Mouse (Mus musculus) retina, adult 2 months (tissue): ENCODE data around the gene Capzb.

Experiments used
- DNase-seq: peaks from one replicate; pipeline ENCODE4 v3.0.0-alpha.2; 2012; ENCODE audit warnings: low read depth, low spot score

Gene Capzb

GRCm38 (mm10) chr4:139234261-139234660 lies 41.6 kb downstream of the Capzb start:
- DNase-seq: no peak

DNA sequence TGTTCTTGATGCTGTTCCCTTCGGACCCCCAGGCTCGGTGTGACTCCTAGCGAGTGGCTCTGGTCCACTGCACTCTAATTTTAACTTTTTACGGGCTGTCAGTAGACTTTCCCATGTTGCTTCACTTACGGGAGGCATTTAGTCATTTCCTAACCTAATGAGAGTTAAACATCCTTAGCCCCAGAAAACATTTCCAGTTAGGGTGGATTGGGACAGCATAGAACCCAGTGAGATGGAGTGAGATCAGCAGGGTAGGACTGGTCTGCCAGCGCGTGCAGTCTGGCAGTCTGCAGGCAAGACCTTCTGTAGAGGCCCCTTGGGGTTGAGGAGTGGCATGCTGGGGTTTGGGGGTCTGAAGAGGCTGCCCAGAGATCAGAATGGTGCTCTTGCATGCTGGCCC lies 42.9 kb downstream of the Capzb start:
- DNase-seq: no peak

DNA sequence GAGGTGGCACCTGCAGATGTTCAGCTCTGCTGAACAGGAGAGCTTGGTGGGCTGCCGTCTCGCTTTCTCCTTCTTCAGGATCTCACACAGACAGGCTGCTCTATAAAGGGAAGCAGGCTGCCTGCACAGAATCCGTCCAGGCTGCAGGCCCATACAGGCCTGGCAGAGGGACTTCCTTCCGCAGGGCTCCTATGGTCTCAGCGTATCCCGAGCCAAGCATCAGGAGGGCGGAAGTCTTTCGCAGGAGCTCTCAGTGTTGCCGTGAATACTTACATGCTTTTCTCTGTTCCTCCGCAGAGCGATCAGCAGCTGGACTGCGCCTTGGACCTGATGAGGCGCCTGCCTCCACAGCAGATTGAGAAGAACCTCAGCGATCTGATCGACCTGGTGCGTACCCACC lies 45.9 kb downstream of the Capzb start:
- DNase-seq: no peak

- DNase-seq: no peak
Observed at GRCm38 (mm10) chr4:139240334-139240733, 47.6 kb downstream of the Capzb start.

DNA sequence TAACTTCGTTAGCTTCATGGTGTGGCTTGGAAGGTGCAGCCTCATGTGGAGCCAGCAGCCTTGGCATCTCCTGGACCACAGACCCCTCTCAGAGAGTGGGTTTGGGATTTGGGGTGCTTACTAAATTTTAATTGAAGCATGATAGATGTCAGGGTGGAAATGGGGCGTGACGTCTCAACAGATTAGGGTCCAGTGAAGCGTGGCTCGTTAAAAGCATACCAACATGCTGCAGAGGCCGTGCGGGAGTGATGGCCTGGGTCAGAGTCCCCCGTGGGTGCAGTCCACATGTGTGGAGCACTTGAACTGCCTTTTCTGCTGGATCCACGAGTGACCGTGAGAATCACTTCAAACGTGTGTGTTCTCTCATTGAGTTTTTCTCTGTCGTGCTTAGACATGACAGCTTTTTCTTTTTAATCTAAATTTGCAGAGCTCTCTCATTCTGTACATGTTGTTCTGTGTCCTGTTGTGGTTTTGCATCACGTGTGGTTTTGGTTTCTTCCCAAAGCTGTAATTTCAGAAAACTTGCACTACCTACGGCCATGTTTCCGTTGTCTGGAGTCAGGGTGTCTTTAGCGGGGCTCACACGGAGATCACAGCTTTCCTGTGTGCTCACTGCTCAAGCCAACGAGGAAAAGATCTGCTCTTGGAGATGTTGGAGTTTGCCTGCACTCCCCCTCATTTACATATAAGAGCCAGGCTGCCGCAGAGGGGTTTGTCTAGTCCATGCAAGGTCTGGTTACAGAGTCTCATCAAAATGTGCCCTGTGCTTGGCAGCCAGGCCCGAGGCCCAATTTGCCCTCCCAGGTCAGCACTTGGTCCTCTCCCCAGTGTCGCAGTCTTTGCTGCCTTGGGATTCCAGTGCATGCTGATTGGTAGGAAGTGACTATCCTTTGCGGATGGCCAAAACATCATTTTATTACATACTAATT lies 49.2 kb downstream of the Capzb start:
- DNase-seq: no peak

- DNase-seq: no peak
Observed at GRCm38 (mm10) chr4:139242607-139242955, 49.9 kb downstream of the Capzb start.

DNA sequence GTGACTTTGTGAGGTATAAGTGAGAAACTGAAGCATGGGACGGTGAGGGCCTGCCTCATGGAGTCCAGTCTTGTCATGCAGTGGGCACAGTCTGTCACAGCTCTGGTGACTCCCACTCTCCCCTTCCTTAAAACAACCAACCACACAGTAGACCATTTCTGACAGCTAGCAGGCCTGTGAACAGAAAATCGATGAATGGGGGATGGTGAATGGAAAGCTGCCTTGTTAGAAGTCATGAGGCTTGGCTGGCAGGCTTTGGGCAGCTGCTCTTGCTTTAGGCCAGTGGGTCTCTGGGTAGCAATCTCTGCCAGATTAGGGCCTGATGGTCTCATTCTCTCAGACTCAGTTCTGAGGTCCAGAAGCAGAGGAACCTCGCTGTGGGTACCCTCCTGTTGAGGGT lies 51.5 kb downstream of the Capzb start:
- DNase-seq: no peak

DNA sequence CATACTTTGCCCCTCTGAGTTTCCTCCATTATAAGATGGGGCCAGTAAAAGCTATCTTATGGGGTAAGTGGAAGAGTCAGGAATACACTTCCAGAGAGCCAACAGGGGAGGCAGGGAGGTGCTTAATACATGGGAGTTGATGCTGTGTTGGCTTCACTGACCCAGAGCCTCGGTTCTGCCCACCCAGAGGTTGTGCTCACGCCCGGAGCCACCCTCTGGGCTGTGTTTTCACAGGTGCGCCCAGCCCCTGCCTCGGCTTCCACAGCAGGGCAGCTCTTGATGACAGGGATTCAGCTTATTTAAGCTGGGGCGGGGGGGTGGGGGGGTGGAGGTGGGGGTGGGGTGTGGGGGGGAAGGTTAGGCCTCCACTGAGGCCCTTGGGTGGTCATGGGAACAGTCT lies 52.1 kb downstream of the Capzb start:
- no peak for DNase-seq

DNA sequence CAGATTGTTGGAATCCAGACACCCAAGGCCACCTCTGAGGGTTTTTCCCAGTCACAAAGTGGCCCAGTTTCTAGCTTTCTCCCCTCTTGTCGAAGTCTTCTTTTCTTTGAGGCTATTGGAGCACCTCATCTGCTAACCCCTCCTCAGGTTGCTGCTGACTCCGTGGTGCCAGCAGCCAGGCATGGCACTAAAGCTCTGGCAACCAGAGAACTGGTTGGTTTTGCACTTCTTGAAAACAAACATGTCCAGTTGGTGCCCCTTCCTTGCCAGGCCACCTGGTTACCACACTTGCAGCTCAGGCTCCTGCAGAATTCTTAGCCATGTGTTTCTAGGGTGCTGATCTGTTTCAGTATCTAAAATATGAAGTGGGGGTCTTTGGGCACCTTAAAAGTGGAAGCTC lies 52.8 kb downstream of the Capzb start:
- no peak for DNase-seq

DNA sequence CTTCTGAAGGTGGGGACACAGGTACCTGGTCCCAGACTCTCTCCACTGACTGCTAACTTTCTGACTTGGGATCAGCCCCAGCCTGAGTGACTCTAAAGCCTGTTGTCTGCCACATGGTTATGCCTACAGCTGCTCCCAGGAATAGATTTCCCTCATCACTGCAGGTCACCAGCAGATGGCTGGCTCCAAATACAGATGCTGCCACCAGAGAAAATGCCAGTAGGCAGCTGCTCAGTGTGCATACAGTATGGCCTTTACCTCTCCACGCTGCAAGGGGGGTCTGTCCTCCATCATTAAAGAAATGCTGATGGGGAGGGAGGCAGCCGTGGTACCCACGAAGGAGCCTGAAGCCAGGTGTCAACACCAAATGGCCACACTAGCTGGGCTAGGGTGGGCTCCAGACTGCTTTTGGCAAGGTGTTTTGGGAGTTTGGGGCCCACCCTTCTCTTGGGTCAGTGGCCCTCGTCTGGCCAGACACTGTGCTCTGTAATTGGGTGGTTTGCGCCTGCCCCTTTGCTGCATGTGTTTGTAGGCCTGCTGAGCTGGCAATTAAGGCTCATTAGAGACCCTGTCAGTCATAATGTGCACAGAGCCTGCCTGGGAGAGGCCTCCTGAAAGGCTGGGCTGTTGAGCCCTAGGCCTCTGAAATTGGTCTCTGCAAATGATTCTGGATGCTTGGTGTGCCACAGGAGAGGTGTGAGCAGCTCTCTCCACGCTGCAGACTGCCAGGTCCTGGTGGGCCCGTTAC lies 53.6 kb downstream of the Capzb start:
- no peak for DNase-seq

- no peak for DNase-seq
Observed at GRCm38 (mm10) chr4:139247966-139248365, 55.3 kb downstream of the Capzb start.

DNA sequence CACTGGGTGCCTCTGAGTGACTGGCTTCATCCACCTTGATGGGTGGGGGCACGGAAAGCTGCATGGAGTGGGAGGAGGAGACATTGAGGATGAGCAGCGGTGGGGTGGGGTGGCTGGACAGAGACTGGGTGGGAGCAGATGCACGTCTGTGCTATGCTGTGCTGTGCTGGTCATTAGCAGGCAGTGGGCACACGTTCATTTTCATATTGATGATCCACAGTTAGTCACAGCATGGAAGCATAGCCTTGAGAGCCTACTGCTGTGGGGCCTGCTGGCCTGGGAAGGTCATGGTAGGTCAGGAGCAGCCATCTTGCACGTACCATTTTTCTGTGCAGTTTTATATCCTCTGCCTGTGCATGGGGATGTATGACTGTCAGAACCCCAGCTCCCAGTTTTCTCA lies 56.0 kb downstream of the Capzb start:
- no peak for DNase-seq

DNA sequence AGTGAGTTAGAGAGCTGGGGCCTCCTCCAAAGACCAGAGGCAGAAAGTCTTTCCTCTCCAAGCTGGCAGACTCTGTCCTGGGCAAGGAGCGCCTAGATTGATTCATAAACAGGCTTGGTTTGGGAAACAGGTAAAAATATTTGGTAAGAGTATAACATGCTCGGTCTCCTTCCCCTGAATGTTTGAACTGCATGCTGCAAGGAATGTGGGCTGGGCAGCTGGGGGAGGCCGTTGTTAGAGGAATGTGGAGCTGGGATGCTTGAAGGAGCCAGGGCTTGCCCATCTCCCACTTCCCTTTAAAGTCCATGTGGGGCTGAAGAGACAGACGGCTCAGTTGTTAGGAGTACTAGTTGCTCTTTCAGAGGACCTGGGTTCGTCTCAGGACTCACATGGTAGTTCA lies 57.3 kb downstream of the Capzb start:
- no peak for DNase-seq

GRCm38 (mm10) chr4:139250886-139251285 lies 58.2 kb downstream of the Capzb start:
- no peak for DNase-seq

DNA sequence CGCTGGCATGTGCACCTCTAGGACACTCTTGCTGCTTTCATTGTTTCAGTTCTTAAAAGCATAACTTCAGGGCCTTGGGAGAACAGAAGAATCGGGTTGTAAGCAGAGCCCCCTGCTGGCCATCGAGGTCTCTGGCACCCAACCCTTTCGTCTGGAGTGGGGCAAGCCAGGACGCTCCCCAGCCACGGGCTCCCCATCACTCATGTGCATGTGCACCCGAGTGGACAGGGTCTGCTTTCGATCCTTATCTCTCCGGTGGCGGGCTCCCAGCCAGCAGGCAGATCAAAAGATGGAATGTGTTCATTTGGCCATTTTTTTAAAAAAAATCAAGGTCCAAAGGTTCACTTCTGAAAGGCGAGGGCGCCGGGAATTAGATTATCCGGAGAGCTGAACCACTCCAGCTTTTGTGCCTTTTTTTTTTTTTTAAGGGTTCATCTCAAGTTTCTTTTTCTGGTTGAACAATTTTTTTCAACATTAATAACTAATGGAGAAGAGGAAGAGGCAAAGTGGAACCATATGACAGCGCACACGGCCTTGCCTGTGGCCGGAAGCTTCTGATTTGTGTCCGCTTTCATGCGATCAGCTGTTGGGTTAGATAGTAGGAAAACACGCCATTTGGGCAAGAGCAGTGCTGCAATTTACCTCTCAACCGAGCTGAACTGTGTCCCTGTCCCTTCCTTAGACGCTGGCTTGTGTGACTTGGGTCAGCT lies 59.5 kb downstream of the Capzb start:
- DNase-seq: peak; percentile 36

- no peak for DNase-seq
Observed at GRCm38 (mm10) chr4:139253206-139253605, 60.5 kb downstream of the Capzb start.

GRCm38 (mm10) chr4:139256146-139256545 lies 63.4 kb downstream of the Capzb start:
- no peak for DNase-seq

DNA sequence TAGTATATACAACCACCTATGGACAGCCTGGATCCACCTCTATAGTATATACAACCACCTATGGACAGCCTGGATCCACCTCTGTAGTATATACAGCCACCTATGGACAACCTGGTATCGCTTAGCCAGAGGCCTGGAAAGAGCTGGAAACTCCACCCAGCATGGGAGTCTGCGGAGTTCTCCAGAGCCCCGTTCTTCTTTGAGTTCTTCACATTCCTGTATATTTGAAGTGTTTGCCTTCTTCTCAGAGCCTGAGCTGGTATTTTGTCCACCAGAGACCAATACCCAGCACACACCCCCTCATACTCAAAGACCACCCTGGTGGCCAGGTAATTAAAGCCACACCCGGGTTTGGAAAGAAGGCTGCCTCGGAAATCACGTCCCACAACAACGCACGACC lies 64.0 kb downstream of the Capzb start:
- no peak for DNase-seq

DNA sequence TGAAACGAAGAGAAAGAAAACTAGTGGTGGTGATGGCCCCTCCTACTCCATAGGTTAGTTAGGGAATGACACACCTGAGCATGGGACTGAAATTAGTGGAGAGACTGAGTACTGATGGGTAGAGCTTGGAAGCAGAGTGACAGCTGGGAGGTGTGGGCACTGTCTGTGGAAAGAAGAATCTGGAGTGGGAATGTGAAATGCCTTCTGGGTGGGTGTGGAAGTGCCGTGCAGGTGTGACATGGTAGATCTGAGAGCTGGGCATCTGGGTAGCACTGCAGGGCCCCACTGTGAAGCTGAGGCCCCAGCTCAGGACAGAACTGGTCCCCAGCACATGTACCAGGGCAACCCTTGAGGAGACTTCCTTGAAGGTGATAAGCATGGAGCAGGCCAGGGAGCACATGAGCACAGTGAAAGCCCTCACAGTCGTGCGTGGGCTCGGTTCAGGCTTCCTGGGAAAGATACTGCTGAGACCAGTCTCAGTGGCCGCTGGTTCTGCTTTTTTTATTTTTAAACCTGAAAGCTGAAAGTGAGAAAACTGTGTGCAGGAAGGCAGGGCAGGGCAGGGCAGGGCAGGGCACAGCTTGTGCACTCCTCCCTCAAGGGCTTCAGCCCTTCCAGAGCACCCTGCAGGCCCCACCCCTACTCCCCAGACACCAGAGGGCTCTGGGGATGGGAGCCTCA lies 66.1 kb downstream of the Capzb start:
- no peak for DNase-seq

- no peak for DNase-seq
Observed at GRCm38 (mm10) chr4:139259302-139259871, 66.7 kb downstream of the Capzb start.

- no peak for DNase-seq
Observed at GRCm38 (mm10) chr4:139262981-139263380, 70.3 kb downstream of the Capzb start.
